Mouse (Mus musculus) embryonic facial prominence, embryonic 12.5 days (tissue): Measurements from ENCODE around the gene Pkdcc. TPM values are rescaled to one million over a fixed set of nuclear protein-coding genes. Genes with fewer than 3 reads are reported as not detected.

Source experiments
- ATAC-seq: fragments of 200-750 bp; cut with Nextera tagmentation; 2 replicates; pipeline ENCODE4 v1.8.0; 2017; ENCODE audit not compliant: insufficient number of reproducible peaks, insufficient read depth, low FRiP score, low TSS enrichment
- H3K27ac ChIP-seq: fragments of 300-500 bp; sonication (generic); 2 replicates; pipeline ENCODE4 v1.5.1; 2016; ENCODE audit warnings: mild to moderate bottlenecking
- H3K27me3 ChIP-seq: fragments of 300-500 bp; sonication (generic); 2 replicates; pipeline ENCODE4 v1.6.1; 2016; ENCODE audit warnings: mild to moderate bottlenecking, moderate library complexity
- H3K36me3 ChIP-seq: fragments of 300-500 bp; sonication (generic); 2 replicates; pipeline ENCODE4 v1.6.1; 2016; ENCODE audit warnings: mild to moderate bottlenecking
- H3K4me1 ChIP-seq: fragments of 300-500 bp; sonication (generic); 2 replicates; pipeline ENCODE4 v1.6.1; 2016
- H3K4me2 ChIP-seq: fragments of 300-500 bp; sonication (generic); replicated peaks from 2 replicates; pipeline ENCODE4 v1.6.1; 2016; ENCODE audit warnings: mild to moderate bottlenecking, moderate library complexity
- H3K4me3 ChIP-seq: fragments of 300-500 bp; sonication (generic); 2 replicates; pipeline ENCODE4 v1.5.1; 2016; ENCODE audit warnings: mild to moderate bottlenecking
- H3K9ac ChIP-seq: fragments of 300-500 bp; sonication (generic); 2 replicates; pipeline ENCODE4 v1.6.1; 2016; ENCODE audit warnings: mild to moderate bottlenecking, moderate library complexity
- H3K9me3 ChIP-seq: fragments of 300-500 bp; sonication (generic); 2 replicates; pipeline ENCODE4 v1.6.1; 2016; ENCODE audit warnings: mild to moderate bottlenecking, moderate library complexity
- WGBS: fragments of 180-500 bp; shearing (Covaris S2); methylation state at CpG from one replicate; pipeline ENCODE4 v1.1.7; 2016; 5-methylcytosine and 5-hydroxymethylcytosine counted together
- polyA plus RNA-seq: library from polyadenylated mRNA; unstranded; fragments of >200 nt; fragmentation: Nextera tagmentation; extraction: Ambion mirVana; gene quantifications from 2 replicates; pipeline ENCODE4 v1.2.1, GENCODE M21; 2016

Pkdcc gene
- polyA plus RNA-seq, 1 experiment from 2014 or later: 27.3 TPM

- ATAC-seq: no peak
- 36% methylated on average over 9 of the region's 9 CpGs for WGBS
- Histone ChIP-seq H3K4me3 (peak overlapping the region; percentile 80), H3K4me1 (peaks cover 33% of the 10 kb centered on the region), H3K9me3 (no peaks in the 10 kb centered on the region), H3K36me3 (0 out of 2 replicates have a peak, but pooled peaks cover 5% of the 10 kb centered on the region), H3K27me3 (peaks cover 8% of the 10 kb centered on the region; the same call in 1 of the 2 replicates), H3K4me2 (peak overlapping the region; percentile 88), H3K27ac (peak overlapping the region; percentile 83), H3K9ac (0 out of 2 replicates have a peak overlapping the region, but pooled peaks have one; percentile 11)
Observed at GRCm38 (mm10) chr17:83213228-83213915, 1.7 kb upstream of the Pkdcc start.

- no peak; the same call in 1 of the 2 replicates for ATAC-seq
- Histone ChIP-seq H3K9me3 (no peaks in the 10 kb centered on the region), H3K9ac (peak overlapping the region; percentile 98), H3K36me3 (0 out of 2 replicates have a peak, but pooled peaks cover 5% of the 10 kb centered on the region), H3K27ac (peak overlapping the region; percentile 83), H3K4me3 (peak overlapping the region; percentile 80), H3K4me1 (peaks cover 41% of the 10 kb centered on the region), H3K27me3 (peaks cover 8% of the 10 kb centered on the region; the same call in 1 of the 2 replicates), H3K4me2 (peak overlapping the region; percentile 88)
- under 1% methylated on average over 16 of the region's 16 CpGs for WGBS
Observed at GRCm38 (mm10) chr17:83214161-83214592, 915 bp upstream of the Pkdcc start.

GRCm38 (mm10) chr17:83215529-83216244 is 595 bp downstream of the Pkdcc start:
- Histone ChIP-seq H3K4me3 (peak overlapping the region; percentile 80), H3K27ac (peak overlapping the region; percentile 83), H3K9me3 (no peaks in the 10 kb centered on the region), H3K9ac (peak overlapping the region; percentile 98), H3K27me3 (peaks cover 8% of the 10 kb centered on the region; the same call in 1 of the 2 replicates), H3K4me2 (peak overlapping the region; percentile 88), H3K4me1 (peaks cover 53% of the 10 kb centered on the region), H3K36me3 (peaks cover 7% of the 10 kb centered on the region; the same call in 1 of the 2 replicates)
- peak; percentile 12; the same call in 1 of the 2 replicates for ATAC-seq
- under 1% methylated on average over 41 of the region's 80 CpGs for WGBS

- ATAC-seq: no peak
- Histone ChIP-seq H3K4me3 (peak overlapping the region; percentile 80), H3K4me1 (peaks cover 60% of the 10 kb centered on the region), H3K27me3 (peaks cover 8% of the 10 kb centered on the region; the same call in 1 of the 2 replicates), H3K4me2 (peak overlapping the region; percentile 88), H3K9me3 (no peaks in the 10 kb centered on the region), H3K36me3 (peaks cover 14% of the 10 kb centered on the region; the same call in 1 of the 2 replicates), H3K27ac (peak overlapping the region; percentile 83), H3K9ac (peak overlapping the region; percentile 98)
- WGBS: 10% methylated on average over 7 of the region's 7 CpGs
Observed at GRCm38 (mm10) chr17:83216251-83216919, 1.3 kb downstream of the Pkdcc start.

DNA sequence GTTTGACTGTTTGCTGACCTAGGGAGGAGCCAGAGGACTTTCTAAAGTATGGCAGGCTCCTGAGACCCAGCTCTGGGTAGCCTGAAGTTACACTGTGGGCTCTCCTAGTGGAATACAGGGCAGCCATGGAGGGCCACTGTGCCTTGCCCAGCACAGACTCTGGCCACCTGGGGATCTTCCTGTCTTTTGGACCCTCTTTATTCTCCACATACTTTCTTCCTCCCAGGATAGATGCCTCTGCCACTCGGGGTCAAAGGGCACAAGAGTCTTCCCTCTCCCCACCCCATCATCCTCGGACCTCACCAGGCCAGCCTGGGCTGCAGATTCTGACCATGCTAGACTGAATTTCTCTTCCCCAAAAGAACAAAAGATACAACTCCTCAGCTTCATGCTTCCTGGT is 3.1 kb downstream of the Pkdcc start:
- H3K27me3 ChIP-seq: peaks cover 8% of the 10 kb centered on the region; the same call in 1 of the 2 replicates
- H3K4me1 ChIP-seq: peaks cover 61% of the 10 kb centered on the region
- H3K36me3 ChIP-seq: peaks cover 32% of the 10 kb centered on the region
- peak overlapping the region; percentile 61 for H3K27ac ChIP-seq
- H3K9ac ChIP-seq: peak overlapping the region; percentile 98
- WGBS: 8% methylated on average over 2 of the region's 2 CpGs
- H3K9me3 ChIP-seq: no peaks in the 10 kb centered on the region
- H3K4me3 ChIP-seq: peak overlapping the region; percentile 80
- H3K4me2 ChIP-seq: peak overlapping the region; percentile 88
- no peak for ATAC-seq

- ATAC-seq: no peak
- Histone ChIP-seq H3K27me3 (peaks cover 8% of the 10 kb centered on the region; the same call in 1 of the 2 replicates), H3K4me1 (peaks cover 56% of the 10 kb centered on the region), H3K27ac (peak overlapping the region; percentile 58; the same call in 1 of the 2 replicates), H3K4me2 (peak overlapping the region; percentile 88), H3K4me3 (peak overlapping the region; percentile 80), H3K36me3 (peaks cover 38% of the 10 kb centered on the region), H3K9ac (peak overlapping the region; percentile 98), H3K9me3 (no peaks in the 10 kb centered on the region)
- WGBS: 39% methylated on average over 6 of the region's 6 CpGs
Observed at GRCm38 (mm10) chr17:83218722-83219121, 3.6 kb downstream of the Pkdcc start.

DNA sequence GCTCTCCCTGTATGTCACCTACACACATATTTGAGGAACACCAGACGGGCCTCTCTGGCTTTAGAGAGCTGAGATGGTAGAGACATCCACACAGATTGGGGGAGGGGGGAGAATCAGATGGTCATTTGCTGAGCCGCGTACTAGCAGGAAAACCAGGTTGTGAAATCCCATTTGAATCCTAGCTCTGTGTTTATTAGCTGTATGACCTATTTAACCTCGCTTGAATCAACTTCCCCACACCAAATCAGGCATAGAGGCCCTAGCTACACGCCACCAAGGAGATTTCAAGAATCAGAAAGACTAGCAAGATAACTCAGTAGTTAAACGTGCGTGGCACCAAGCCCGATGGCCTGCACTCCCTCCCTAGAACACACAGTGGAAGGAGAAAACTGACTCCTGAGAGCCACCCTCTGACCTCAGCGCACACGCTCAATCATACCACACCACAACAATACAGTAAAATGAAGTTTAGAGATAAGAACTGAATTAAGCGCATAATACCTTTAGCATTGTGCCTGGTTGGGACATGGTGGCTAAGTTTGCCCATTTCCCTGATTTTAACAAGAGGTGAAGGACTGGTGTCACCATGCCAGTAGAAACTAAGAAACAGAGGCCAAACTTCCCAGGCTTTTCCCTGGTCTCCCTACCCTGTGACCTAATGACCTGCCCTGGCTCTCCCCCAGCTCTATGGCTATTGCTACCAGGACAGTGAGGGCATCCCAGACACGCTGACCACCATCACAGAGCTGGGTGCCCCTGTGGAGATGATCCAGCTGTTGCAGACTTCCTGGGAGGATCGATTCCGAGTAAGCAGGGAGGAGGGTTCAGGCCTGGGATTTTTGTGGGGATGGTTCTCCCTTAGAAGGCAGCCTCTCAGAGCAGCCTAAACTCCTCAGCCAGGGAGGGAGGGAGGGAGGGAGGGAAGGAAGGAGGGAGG is 4.5 kb downstream of the Pkdcc start:
- Histone ChIP-seq H3K36me3 (peaks cover 44% of the 10 kb centered on the region), H3K9me3 (no peaks in the 10 kb centered on the region), H3K4me3 (peak overlapping the region; percentile 80), H3K4me2 (peak overlapping the region; percentile 88), H3K4me1 (peaks cover 49% of the 10 kb centered on the region), H3K9ac (peak overlapping the region; percentile 98; the same call in 1 of the 2 replicates), H3K27me3 (peaks cover 8% of the 10 kb centered on the region; the same call in 1 of the 2 replicates), H3K27ac (peak overlapping the region; percentile 58; the same call in 1 of the 2 replicates)
- no peak for ATAC-seq
- 58% methylated on average over 14 of the region's 14 CpGs for WGBS

DNA sequence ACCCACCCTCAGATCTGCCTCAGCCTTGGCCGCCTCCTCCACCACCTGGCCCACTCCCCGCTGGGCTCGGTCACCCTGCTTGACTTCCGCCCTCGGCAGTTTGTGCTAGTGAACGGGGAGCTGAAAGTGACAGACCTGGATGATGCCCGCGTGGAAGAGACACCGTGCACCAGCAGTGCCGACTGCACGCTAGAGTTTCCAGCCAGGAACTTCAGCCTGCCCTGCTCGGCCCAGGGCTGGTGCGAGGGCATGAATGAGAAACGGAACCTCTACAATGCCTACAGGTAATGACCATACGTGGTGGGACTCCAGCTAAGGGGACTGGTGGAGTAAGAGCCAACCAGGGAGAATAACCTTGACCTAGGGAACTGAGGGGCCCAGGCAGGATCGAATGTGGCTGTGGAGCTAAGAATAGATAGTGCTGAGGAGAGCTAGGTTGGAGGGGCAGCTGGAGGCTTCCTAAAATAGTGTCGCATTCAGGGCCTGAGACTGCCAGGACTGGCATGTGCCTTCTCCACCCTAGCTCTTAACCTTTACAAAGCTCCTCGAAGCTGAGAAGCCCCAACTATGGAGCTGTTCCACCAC is 6.0 kb downstream of the Pkdcc start:
- Histone ChIP-seq H3K27ac (no peak overlapping the region), H3K4me3 (no peak overlapping the region), H3K4me1 (peaks cover 49% of the 10 kb centered on the region), H3K9me3 (no peaks in the 10 kb centered on the region), H3K4me2 (no peak overlapping the region), H3K27me3 (peaks cover 8% of the 10 kb centered on the region; the same call in 1 of the 2 replicates), H3K9ac (no peak overlapping the region), H3K36me3 (peaks cover 56% of the 10 kb centered on the region)
- 83% methylated on average over 18 of the region's 18 CpGs for WGBS
- ATAC-seq: no peak

DNA sequence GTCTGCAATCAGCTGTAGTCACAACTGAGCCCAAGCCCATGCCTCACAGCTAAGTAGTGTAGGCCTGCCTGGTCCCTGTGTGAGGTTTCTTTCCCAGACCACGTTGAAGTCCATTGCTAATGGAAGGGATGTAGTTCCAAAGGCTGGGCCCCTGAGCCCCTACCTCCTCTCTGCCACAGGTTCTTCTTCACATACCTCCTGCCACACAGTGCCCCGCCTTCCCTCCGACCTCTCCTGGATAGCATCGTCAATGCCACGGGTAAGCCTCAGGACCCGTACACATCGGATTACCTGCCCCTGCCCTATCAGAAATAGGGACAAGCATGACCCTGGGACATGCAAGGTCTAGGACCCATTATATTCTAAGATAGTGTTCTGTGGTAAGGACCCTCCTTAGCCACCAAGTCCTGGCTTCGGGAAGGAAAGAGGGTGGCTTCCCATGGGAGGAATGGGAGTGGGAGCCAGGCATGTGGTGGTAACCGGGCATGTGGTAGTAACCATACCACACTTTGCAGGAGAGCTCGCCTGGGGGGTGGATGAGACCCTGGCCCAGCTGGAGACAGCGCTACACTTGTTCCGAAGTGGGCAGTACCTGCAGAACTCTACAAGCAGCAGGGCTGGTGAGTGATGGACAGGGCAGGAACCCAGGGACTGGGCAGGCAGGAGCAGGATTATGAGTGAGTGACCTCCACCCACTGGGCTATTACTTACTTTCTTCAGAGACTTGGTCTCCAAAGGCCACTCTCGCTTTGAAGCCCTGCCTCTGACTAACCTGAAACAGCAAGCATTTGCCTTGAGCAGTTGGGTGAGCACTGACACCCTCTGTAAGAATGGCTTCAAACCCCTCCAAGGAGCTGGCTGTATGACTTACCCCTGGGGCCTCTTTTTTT is 6.8 kb downstream of the Pkdcc start:
- no peak overlapping the region for H3K4me3 ChIP-seq
- H3K4me2 ChIP-seq: no peak overlapping the region
- peaks cover 59% of the 10 kb centered on the region for H3K36me3 ChIP-seq
- peaks cover 4% of the 10 kb centered on the region; the same call in 1 of the 2 replicates for H3K27me3 ChIP-seq
- WGBS: 83% methylated on average over 13 of the region's 13 CpGs
- ATAC-seq: no peak
- H3K9ac ChIP-seq: no peak overlapping the region
- H3K4me1 ChIP-seq: peaks cover 43% of the 10 kb centered on the region
- no peaks in the 10 kb centered on the region for H3K9me3 ChIP-seq
- peak overlapping the region; percentile 33 for H3K27ac ChIP-seq
